Mouse (Mus musculus) left cerebral cortex, adult 2 months (tissue): ENCODE measurements at regions not wholly inside any gene's neighbourhood (a gene's known extent, or its start where the extent isn't known, plus 50 kb on each side); places are given as distances from the start of the nearest gene placed in this dataset.

Experiments
- DNase-seq, 2 experiments: peaks; one replicate each; pipeline ENCODE4 v3.0.0; 2021 to 2022; ENCODE audit warnings: low spot score in 2 of 2, mixed read lengths in 1 of 2; ENCODE audit errors: extremely low spot score in 1 of 2
- H3K27ac ChIP-seq: fragments of 200-600 bp; 2 replicates; pipeline ENCODE4 v1.8.1; 2022
- H3K4me3 ChIP-seq: fragments of 200-600 bp; 2 replicates; pipeline ENCODE4 v1.8.1; 2022
- CTCF ChIP-seq: fragments of 200-600 bp; IDR thresholded peaks from 2 replicates; pipeline ENCODE4 v1.8.1; 2022; ENCODE audit warnings: antibody characterized with exemption, mild to moderate bottlenecking, moderate library complexity
- intact Hi-C: fragments of 180-260 bp; cut with DNase I; formaldehyde crosslinking; loops from one replicate; pipeline ENCODE4 v1.15.1; 2025

GRCm38 (mm10) chr16:30118876-30119275 lies 54.7 kb downstream of the Hes1 start:
- intact Hi-C loops: no loop called here

GRCm38 (mm10) chr16:30120330-30121265 lies 56.4 kb downstream of the Hes1 start:
- TF ChIP-seq CTCF: no peak
- Histone ChIP-seq H3K4me3 (no peak overlapping the region), H3K27ac (no peak overlapping the region)
- no peak for DNase-seq
- intact Hi-C loops: no loop called here

More at GRCm38 (mm10) chr16:30118876-30119275, 54.7 kb downstream of the Hes1 start:
- Histone ChIP-seq H3K27ac (no peak overlapping the region), H3K4me3 (no peak overlapping the region)
- DNase-seq: no peak
- no peak for TF ChIP-seq CTCF

- intact Hi-C loops: no loop called here
- DNase-seq: no peak
- TF ChIP-seq CTCF: no peak
These were observed 57.4 kb downstream of the Hes1 start for GRCm38 (mm10) chr16:30121596-30121995.

DNA sequence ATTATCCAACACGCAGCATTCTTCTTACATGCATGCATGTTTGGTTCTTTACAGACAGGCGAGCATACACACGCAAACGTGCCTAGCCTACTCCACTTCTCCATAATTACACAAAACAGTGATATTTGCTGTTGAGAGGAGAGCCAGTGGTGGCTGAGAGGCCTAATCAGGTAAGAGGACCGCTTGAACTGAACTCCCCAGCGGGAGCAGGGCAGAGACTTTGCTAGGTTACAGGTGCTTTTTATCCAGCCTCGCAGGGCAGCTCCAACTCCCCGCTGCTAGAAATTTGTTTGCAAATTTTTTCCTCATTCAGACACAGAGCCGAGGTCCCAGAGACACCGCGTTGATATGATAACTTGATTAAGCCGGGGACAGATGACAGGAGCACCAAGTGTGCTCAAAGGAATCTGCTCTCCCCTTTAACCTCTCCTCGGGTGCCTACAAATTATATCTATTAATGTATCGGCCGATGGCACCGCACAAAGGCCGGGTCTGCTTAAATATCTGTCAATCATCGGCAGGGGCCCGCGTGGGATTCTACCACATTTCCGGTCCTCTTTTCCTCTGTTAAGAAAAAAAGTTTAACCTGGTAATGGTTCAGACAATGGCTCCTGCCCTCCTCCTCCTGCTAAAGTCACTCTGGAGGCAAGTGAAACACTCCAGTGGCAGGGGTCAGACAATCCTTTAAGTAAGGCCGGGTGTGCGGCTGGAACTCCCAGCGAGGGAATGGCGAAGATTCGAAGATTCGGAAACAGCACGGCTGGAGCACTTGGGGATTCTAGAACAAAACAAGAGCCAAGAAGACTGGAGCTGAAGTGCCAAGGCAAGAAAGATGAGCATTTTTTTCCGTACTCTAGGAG lies 58.3 kb downstream of the Hes1 start:
- no peak for DNase-seq
- H3K4me3 ChIP-seq: no peak overlapping the region
- H3K27ac ChIP-seq: no peak overlapping the region
- intact Hi-C loops: no loop called here
- TF ChIP-seq CTCF: no peak

More at GRCm38 (mm10) chr16:30121596-30121995, 57.4 kb downstream of the Hes1 start:
- Histone ChIP-seq H3K4me3 (no peak overlapping the region), H3K27ac (no peak overlapping the region)

DNA sequence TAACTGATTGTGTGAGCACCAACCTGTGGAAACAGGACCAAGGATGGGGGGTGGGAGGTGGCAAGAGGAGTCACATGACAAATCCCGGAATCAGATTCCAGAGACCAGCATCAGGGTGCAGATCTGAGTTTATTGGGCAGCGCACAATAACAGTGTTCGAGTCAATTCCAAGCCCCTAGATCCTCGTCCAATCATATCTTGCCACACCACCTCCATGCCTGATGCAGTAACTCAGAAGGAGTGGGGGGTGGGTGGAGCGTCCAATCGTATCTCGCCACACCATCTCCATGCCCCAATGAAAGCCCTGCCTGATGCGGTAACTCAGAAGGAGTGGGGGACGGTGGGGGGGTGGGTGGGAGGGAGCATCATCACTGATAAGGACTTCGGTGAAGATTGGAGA lies 62.8 kb downstream of the Hes1 start:
- TF ChIP-seq CTCF: no peak
- intact Hi-C loops: no loop called here
- no peak overlapping the region for H3K4me3 ChIP-seq
- no peak overlapping the region for H3K27ac ChIP-seq
- DNase-seq: no peak

DNA sequence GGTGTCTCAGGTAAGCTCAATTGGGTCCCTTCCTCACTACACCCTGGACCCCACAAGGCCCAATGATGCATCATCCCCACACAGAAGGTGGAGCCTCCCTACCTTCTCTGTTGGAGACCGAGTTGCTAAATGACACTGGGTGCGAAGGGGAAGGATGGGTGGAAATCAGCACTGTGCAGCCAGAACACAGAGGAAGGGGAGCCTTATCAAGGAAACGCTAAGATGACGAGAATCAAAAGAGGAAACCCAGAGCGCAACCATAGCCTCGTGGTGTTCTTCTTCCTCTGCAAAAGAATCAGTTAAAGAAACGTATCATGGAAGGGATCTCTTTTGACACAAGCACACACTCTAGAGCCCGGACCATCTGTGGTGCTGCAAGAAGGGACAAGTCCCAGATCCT lies 64.6 kb downstream of the Hes1 start:
- H3K27ac ChIP-seq: no peak overlapping the region
- intact Hi-C loops: no loop called here
- TF ChIP-seq CTCF: no peak
- DNase-seq: no peak
- no peak overlapping the region for H3K4me3 ChIP-seq

DNA sequence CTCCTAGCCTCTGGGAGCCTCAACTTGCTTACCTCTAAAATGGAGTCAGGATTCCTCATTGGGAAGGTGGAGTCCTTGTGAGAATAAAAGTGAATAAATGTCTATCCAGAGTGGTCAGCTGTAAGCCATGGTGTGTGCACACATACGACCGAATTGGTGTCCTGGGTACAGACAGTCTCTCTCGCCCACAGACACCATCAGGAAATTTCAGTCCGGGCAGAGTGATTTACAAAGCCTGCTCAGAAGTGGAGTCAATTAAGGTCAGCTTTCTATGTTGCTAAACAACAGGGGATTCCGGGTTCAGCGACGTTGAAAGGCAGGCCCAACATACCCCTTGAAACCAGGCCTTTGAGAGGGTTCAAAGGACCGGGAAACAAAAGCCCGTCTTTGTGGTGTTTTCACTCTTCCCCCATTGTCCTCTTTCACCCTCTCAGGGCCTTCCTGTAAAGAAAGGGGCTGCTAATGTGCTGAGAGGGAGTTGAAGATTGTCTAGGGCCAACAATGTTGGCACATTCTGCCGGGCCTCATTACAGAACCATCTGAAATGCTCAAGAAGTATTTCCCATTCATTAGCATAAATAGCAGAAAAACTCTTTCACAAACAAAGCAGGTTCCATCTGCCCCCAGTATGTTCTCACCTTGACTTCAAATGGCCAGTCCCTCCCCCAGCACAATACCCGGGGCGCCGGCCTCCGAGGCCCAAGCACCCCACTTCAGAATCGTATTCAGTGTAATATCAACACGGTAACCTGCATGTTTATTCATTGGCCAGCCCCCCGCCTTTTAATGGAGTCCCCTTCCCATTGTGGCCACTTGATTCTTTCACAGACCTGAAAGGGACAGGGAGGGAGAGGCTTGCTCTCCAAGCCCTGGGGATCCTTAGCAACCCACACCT lies 65.3 kb downstream of the Hes1 start:
- intact Hi-C loops: no loop called here
- TF ChIP-seq CTCF: no peak
- DNase-seq: no peak
- Histone ChIP-seq H3K27ac (no peak overlapping the region), H3K4me3 (no peak overlapping the region)

DNA sequence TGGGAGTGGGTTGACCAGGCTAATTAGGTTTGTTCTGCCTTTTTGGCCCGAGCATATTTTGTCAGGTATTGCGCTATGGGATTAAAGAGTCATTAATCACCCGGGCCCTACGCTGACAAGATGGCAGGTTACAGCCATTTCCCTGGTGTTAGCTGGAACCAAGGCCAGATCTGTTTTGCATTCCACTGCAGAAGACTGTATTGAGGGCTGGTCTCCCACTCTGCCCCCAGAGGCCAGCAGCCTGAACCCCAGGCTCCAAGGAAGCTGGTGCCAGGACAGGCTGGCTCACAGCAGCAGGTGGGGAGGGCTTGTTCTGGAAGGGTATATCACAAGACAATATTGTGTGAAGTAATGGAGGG lies 65.9 kb downstream of the Hes1 start:
- no peak for DNase-seq
- Histone ChIP-seq H3K27ac (no peak overlapping the region), H3K4me3 (no peak overlapping the region)
- intact Hi-C loops: no loop called here
- no peak for TF ChIP-seq CTCF

- Histone ChIP-seq H3K4me3 (no peak overlapping the region), H3K27ac (no peak overlapping the region)
- DNase-seq: no peak
- intact Hi-C loops: no loop called here
- TF ChIP-seq CTCF: no peak
These were observed 67.9 kb downstream of the Hes1 start for GRCm38 (mm10) chr16:30132086-30132485.

DNA sequence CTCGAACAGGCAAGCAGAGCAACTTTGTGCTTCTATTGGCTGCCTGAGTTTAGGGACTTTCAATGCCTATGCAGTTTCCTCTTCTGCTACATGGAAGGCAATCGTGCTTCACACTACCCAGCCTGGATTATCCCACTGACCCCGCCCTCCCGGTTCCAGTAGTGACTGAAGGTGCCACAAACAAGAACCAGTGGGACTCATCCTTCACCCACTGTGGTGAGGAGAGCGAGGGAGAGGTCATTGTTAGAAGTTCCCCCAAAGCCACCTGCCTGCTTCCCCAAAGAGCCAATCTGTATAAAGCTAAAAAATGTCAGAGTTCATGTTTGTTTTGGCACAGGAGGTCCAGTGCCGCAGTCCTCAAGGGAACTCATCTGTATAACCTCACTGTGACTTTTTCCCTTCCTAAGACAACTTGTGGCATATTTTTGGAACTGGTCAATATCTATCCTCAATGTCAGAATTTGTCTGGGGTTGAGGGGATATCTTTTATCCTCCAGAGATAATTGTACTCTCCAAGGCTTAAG lies 70.5 kb downstream of the Hes1 start:
- no peak overlapping the region for H3K27ac ChIP-seq
- H3K4me3 ChIP-seq: no peak overlapping the region
- no peak for TF ChIP-seq CTCF
- DNase-seq: no peak
- intact Hi-C loops: no loop called here

DNA sequence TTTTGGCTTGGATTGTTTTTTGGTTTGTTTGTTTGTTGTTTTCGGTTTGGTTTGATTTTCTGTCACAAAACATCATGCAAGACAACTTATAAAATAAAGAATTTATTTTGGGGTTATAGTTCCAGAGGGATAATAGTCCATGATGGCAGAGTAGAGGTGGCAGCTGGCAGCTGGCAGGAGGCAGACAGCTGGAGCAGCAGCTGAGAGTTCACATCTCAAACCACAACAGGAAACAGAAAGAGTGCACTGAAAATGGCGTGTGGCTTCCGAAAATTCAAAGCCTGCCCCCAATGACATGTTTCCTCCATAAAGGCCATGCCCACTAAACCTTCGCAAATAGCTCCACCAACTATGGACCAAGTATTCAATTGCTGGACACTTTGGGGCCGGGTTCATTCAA lies 72.7 kb downstream of the Hes1 start:
- H3K4me3 ChIP-seq: no peak overlapping the region
- no peak overlapping the region for H3K27ac ChIP-seq
- intact Hi-C loops: no loop called here
- DNase-seq: no peak
- no peak for TF ChIP-seq CTCF
